Mouse (Mus musculus): ENCODE data around the gene Ucma. TPM values are rescaled to one million over a fixed set of nuclear protein-coding genes. Genes with fewer than 3 reads are reported as not detected.
"Not testable (repeated sequence)": the region's sequence is repeated elsewhere in the genome, so short reads cannot be mapped to it uniquely, and the experiment has no call there.

Ucma gene
- not detected in 2 replicates for polyA plus RNA-seq (2015; fragmentation: Nextera tagmentation; extraction: Ambion mirVana)

DNA sequence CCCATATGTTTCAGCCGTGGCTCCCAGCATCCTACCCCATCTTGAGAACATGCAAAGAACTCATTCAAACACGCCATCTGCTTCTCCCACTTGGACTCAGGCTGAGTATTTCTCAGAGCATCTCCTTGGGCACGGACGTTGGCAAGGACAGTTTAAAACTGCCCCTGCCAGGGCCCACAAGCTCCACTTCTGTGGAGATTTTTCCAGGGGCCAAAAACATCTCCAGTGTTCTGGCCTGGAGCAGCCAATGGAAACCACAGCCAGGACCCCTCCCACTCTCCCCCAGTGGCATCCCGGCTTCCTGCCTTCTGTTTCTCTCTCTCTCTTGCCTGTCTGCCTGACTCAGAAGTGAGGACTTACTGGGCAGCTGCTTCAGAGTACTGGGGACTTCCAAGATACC, at the start of gene Ucma:
TSS of gene Ucma (plus strand) at position 316 of the 400 bp plus-strand sequence.
- no peaks in the 10 kb centered on the region for H3K9me3 ChIP-seq (ENCODE audit: low read length)
- no peak for ATAC-seq (ENCODE audit: low FRiP score, low TSS enrichment)
- 69% methylated on average over 5 of the region's 5 CpGs for WGBS

DNA sequence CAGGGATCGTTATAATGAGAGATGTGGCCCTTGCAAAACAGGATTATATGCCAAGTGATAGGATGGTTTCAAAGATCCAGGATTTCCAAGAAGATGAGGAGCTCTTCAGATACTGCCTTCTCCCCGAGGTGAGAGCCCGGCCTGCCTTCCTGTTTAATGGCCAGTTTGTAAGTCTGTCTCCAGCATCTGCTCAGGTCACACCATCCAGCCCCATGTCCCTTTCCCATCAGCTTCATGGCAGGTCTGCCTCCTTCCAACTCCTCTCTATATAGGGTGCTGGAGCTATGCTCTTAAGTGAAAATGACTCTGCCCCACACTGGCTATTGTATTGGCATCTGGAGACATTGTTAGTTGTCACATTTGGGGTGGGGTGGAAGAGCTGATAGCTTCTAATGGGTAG, 48.5 kb upstream of the Ucma start:
- WGBS: 90% methylated on average over 3 of the region's 3 CpGs
- H3K9ac ChIP-seq (replicated peaks; ENCODE audit: low read length): no peak overlapping the region
- no peak for ATAC-seq (ENCODE audit: low FRiP score, low TSS enrichment)

More for the DNA sequence above, at the start of gene Ucma:
- H3K4me3 ChIP-seq (ENCODE audit: low read length): no peak within 1 kb of the TSS
- no peaks in the 10 kb centered on the region for H3K27me3 ChIP-seq (ENCODE audit: insufficient read depth, low read length)
- no peaks in the 10 kb centered on the region for H3K4me1 ChIP-seq (ENCODE audit: insufficient read depth, low read length)
- no peaks in the 10 kb centered on the region for H3K36me3 ChIP-seq (ENCODE audit: insufficient read depth, low read length)
- no peak within 1 kb of the TSS for H3K27ac ChIP-seq (ENCODE audit: low read length)
- H3K9ac ChIP-seq (replicated peaks; ENCODE audit: low read length): no peak within 1 kb of the TSS
- H3K4me2 ChIP-seq (replicated peaks; ENCODE audit: low read depth, low read length): no peak within 1 kb of the TSS

DNA sequence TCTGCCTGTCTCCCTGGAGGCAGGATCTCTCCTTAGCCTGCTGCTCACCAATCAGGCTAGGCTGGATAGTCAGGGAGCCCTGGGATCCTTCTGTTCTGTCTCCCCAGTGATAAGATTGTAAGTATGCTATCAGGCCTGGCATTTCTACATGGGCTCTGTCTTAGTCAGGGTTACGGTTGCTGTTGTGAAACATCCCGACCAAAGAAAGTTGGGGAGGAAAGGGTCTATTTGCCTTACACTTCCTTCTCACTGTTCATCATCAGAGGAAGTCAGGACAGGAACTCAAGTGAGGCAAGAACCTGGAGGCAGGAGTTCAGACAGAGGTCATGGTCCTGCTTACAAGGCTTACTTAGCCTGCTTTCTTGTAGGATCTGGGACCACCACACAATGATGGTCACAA, 46.7 kb upstream of the Ucma start:
- Histone ChIP-seq H3K9ac (replicated peaks; ENCODE audit: low read length) (no peak overlapping the region), H3K9me3 (ENCODE audit: low read length) (peaks cover 3% of the 10 kb centered on the region), H3K4me3 (ENCODE audit: low read length) (no peak overlapping the region), H3K27ac (ENCODE audit: low read length) (no peak overlapping the region), H3K27me3 (ENCODE audit: insufficient read depth, low read length) (no peaks in the 10 kb centered on the region), H3K4me1 (ENCODE audit: insufficient read depth, low read length) (no peaks in the 10 kb centered on the region), H3K36me3 (ENCODE audit: insufficient read depth, low read length) (peaks cover 29% of the 10 kb centered on the region), H3K4me2 (replicated peaks; ENCODE audit: low read depth, low read length) (no peak overlapping the region)
- no peak for ATAC-seq (ENCODE audit: low FRiP score, low TSS enrichment)
- WGBS: 79% methylated on average over 2 of the region's 2 CpGs

More for the DNA sequence above, 48.5 kb upstream of the Ucma start:
- Histone ChIP-seq H3K27me3 (ENCODE audit: insufficient read depth, low read length) (no peaks in the 10 kb centered on the region), H3K4me2 (replicated peaks; ENCODE audit: low read depth, low read length) (no peak overlapping the region), H3K4me3 (ENCODE audit: low read length) (no peak overlapping the region), H3K36me3 (ENCODE audit: insufficient read depth, low read length) (peaks cover 21% of the 10 kb centered on the region), H3K27ac (ENCODE audit: low read length) (no peak overlapping the region), H3K4me1 (ENCODE audit: insufficient read depth, low read length) (no peaks in the 10 kb centered on the region), H3K9me3 (ENCODE audit: low read length) (peaks cover 3% of the 10 kb centered on the region)

DNA sequence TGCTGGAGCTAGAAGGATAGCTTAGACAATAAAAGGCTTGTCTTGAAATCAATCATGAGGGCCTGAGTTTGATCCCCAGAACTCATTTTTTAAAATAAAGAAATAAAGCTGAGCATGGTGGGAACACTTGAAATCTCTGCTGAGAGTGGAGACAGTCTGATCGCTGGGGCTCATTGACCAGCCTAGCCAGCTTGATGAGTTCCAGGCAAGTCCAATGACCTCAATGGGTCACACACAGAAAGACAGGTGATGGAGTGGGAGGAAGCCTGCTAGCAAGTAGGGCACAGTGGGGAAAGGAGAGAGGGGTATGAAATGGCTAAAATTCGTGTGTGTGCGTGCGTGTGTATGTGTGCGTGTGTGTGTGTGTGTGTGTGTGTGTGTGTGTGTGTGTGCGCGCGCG, 41.4 kb upstream of the Ucma start:
- Histone ChIP-seq H3K9me3 (ENCODE audit: low read length) (peaks cover 8% of the 10 kb centered on the region), H3K27ac (ENCODE audit: low read length) (no peak overlapping the region), H3K9ac (replicated peaks; ENCODE audit: low read length) (no peak overlapping the region), H3K4me1 (ENCODE audit: insufficient read depth, low read length) (no peaks in the 10 kb centered on the region), H3K36me3 (ENCODE audit: insufficient read depth, low read length) (peaks cover 37% of the 10 kb centered on the region), H3K4me2 (replicated peaks; ENCODE audit: low read depth, low read length) (no peak overlapping the region), H3K4me3 (ENCODE audit: low read length) (no peak overlapping the region), H3K27me3 (ENCODE audit: insufficient read depth, low read length) (no peaks in the 10 kb centered on the region)
- 90% methylated on average over 9 of the region's 9 CpGs for WGBS
- ATAC-seq (ENCODE audit: low FRiP score, low TSS enrichment): no peak

DNA sequence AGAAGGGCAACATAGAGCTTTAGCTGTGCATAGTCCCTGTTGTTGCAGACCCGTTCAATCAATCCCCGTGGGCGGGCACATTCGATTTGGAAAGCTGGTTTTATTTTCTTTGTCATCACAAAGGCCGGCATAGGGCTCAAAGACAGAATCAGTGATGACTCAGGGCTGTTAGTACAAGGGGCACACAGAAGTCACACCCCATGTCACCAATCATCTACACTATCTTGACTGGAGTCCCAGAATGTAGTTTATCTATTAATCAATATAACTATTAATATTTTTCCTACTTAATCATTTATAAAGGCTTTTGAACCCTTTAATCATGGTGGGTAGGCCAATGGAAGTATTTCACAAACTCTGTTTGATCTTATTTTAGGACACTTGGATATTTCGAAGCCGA, 38.0 kb upstream of the Ucma start:
- Histone ChIP-seq H3K4me2 (replicated peaks; ENCODE audit: low read depth, low read length) (no peak overlapping the region), H3K27me3 (ENCODE audit: insufficient read depth, low read length) (no peaks in the 10 kb centered on the region), H3K9ac (replicated peaks; ENCODE audit: low read length) (no peak overlapping the region), H3K4me3 (ENCODE audit: low read length) (no peak overlapping the region), H3K9me3 (ENCODE audit: low read length) (peaks cover 12% of the 10 kb centered on the region), H3K36me3 (ENCODE audit: insufficient read depth, low read length) (peaks cover 26% of the 10 kb centered on the region; the same call in 1 of the 2 replicates), H3K4me1 (ENCODE audit: insufficient read depth, low read length) (no peaks in the 10 kb centered on the region), H3K27ac (ENCODE audit: low read length) (no peak overlapping the region)
- ATAC-seq (ENCODE audit: low FRiP score, low TSS enrichment): no peak
- 93% methylated on average over 7 of the region's 7 CpGs for WGBS

DNA sequence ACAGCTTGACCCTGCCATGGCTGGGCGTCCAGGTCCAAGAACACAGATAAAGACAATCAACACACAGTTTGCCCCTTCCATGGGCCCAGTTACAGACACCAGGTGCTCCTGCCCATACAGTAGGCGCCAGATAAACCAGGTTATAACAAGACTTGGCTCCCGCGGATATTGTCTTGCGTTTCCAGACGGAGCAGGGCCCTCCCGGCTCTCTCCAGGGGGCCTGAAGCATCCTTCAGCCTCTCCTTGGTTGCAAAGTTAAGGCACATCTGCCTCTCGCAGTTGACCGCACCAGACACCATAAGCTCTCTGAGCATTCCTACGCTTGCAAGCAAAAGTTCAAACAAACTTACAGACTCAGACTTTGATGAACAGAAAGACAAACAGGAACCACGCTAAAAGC, 35.1 kb upstream of the Ucma start:
- ATAC-seq (ENCODE audit: low FRiP score, low TSS enrichment): no peak
- Histone ChIP-seq H3K4me3 (ENCODE audit: low read length) (no peak overlapping the region), H3K27me3 (ENCODE audit: insufficient read depth, low read length) (no peaks in the 10 kb centered on the region), H3K9ac (replicated peaks; ENCODE audit: low read length) (no peak overlapping the region), H3K9me3 (ENCODE audit: low read length) (peaks cover 23% of the 10 kb centered on the region), H3K4me2 (replicated peaks; ENCODE audit: low read depth, low read length) (no peak overlapping the region), H3K36me3 (ENCODE audit: insufficient read depth, low read length) (peaks cover 18% of the 10 kb centered on the region; the same call in 1 of the 2 replicates), H3K27ac (ENCODE audit: low read length) (no peak overlapping the region), H3K4me1 (ENCODE audit: insufficient read depth, low read length) (no peaks in the 10 kb centered on the region)
- 88% methylated on average over 11 of the region's 11 CpGs for WGBS

DNA sequence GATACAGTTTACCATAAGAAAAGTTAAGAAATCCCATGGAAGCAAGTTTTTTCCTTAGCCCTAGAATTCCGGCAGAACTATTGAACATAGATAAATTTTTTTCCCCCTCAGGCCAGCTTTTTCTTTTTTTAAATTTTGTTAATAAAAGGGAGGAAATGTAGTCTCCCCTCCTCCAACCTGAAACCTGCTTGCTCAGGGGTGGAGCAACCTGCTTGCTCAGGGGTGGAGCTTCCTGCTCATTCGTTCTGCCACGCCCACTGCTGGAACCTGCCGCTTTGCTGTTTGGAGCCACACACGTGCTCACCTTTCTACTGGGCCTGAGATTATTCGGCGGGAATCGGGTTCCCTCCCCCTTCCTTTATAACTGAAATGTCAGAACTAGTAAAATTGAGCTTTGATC, 26.2 kb upstream of the Ucma start:
- WGBS: 83% methylated on average over 8 of the region's 8 CpGs
- not testable (repeated sequence) for H3K36me3 ChIP-seq (ENCODE audit: insufficient read depth, low read length); H3K4me1 ChIP-seq (ENCODE audit: insufficient read depth, low read length); H3K9me3 ChIP-seq (ENCODE audit: low read length); ATAC-seq (ENCODE audit: low FRiP score, low TSS enrichment); H3K4me3 ChIP-seq (ENCODE audit: low read length); H3K4me2 ChIP-seq (replicated peaks; ENCODE audit: low read depth, low read length); H3K27ac ChIP-seq (ENCODE audit: low read length); H3K9ac ChIP-seq (replicated peaks; ENCODE audit: low read length); H3K27me3 ChIP-seq (ENCODE audit: insufficient read depth, low read length)

DNA sequence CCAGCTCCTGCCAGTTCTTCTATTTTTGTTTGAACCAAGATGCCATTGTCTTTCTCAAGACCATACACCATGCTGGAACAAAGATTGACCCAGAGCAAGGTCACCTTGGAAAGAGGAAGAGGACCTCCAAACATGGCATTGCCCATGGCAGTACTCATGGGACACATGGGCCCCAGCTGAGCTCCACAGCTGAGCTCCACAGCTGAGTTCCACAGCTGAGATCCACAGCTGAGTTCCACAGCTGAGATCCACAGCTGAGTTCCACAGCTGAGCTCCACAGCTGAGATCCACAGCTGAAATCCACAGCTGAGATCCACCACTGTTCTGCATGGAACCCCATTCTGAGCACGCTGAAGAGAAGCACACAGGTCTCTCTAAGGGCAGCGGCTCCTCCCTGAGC, 24.9 kb upstream of the Ucma start:
- H3K4me1 ChIP-seq (ENCODE audit: insufficient read depth, low read length): no peaks in the 10 kb centered on the region
- no peaks in the 10 kb centered on the region for H3K36me3 ChIP-seq (ENCODE audit: insufficient read depth, low read length)
- 92% methylated on average over 2 of the region's 2 CpGs for WGBS
- no peak overlapping the region for H3K4me2 ChIP-seq (replicated peaks; ENCODE audit: low read depth, low read length)
- H3K4me3 ChIP-seq (ENCODE audit: low read length): no peak overlapping the region
- H3K9me3 ChIP-seq (ENCODE audit: low read length): peaks cover 4% of the 10 kb centered on the region; the same call in 1 of the 2 replicates
- H3K9ac ChIP-seq (replicated peaks; ENCODE audit: low read length): no peak overlapping the region
- no peak overlapping the region for H3K27ac ChIP-seq (ENCODE audit: low read length)
- no peaks in the 10 kb centered on the region for H3K27me3 ChIP-seq (ENCODE audit: insufficient read depth, low read length)
- ATAC-seq (ENCODE audit: low FRiP score, low TSS enrichment): no peak

DNA sequence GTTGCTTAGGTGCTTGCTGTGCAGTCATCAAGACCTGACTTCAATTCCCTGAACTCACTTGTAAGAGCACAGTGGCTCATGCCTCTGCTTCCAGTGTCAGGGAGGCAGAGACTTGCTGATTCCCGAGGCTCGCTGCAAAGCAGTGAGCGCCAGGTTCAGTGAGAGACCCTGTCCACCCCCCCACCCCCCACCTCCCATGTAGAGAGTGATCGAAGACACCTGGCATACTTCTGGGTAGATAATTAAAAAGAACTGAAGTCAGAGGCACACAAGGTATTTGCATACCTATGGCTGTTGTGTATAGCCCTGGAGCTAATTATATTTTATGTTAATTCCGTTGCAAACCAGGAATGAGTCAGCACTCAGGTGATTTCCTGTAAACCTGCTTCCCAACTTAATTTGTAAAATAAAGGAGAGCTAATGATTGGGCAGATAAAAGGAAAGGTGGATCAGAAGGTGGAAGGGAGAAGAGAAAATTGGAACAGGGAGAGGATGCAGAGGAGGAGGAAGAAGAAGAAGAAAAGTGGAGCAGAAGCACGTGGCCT, 21.6 kb upstream of the Ucma start:
- H3K4me2 ChIP-seq (replicated peaks; ENCODE audit: low read depth, low read length): no peak overlapping the region
- H3K9ac ChIP-seq (replicated peaks; ENCODE audit: low read length): no peak overlapping the region
- ATAC-seq (ENCODE audit: low FRiP score, low TSS enrichment): no peak
- no peaks in the 10 kb centered on the region for H3K4me1 ChIP-seq (ENCODE audit: insufficient read depth, low read length)
- WGBS: 78% methylated on average over 6 of the region's 6 CpGs
- no peaks in the 10 kb centered on the region for H3K36me3 ChIP-seq (ENCODE audit: insufficient read depth, low read length)
- H3K27me3 ChIP-seq (ENCODE audit: insufficient read depth, low read length): no peaks in the 10 kb centered on the region
- H3K4me3 ChIP-seq (ENCODE audit: low read length): no peak overlapping the region
- peaks cover 4% of the 10 kb centered on the region; the same call in 1 of the 2 replicates for H3K9me3 ChIP-seq (ENCODE audit: low read length)
- H3K27ac ChIP-seq (ENCODE audit: low read length): no peak overlapping the region

DNA sequence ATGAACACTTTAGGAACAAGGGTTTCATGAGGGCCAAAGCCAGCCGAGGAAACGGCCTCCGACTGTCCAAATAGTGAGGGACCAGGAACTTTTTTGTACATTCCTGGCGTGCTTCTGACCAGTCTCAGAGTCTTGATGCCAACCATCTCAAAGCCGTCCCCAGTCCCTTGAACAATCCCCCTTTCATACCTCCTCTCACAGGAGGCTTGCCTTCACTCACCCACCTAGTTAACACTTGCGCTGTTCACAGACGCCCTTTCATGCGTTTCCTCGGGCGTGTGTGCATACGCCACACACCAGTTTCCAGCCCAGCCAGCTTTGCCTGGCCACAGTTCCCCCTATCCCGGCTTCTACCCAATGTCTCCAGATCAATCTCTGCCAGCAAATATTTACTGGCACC, 17.9 kb upstream of the Ucma start:
- 82% methylated on average over 12 of the region's 12 CpGs for WGBS
- ATAC-seq (ENCODE audit: low FRiP score, low TSS enrichment): no peak

More for the DNA sequence above, 17.9 kb upstream of the Ucma start:
- no peaks in the 10 kb centered on the region for H3K9me3 ChIP-seq (ENCODE audit: low read length)
- no peak overlapping the region for H3K4me2 ChIP-seq (replicated peaks; ENCODE audit: low read depth, low read length)
- H3K27ac ChIP-seq (ENCODE audit: low read length): no peak overlapping the region
- no peak overlapping the region for H3K9ac ChIP-seq (replicated peaks; ENCODE audit: low read length)
- no peak overlapping the region for H3K4me3 ChIP-seq (ENCODE audit: low read length)
- H3K27me3 ChIP-seq (ENCODE audit: insufficient read depth, low read length): no peaks in the 10 kb centered on the region
- H3K4me1 ChIP-seq (ENCODE audit: insufficient read depth, low read length): no peaks in the 10 kb centered on the region
- no peaks in the 10 kb centered on the region for H3K36me3 ChIP-seq (ENCODE audit: insufficient read depth, low read length)

Data from kidney, embryonic 16.5 days (tissue).